Mouse (Mus musculus): ENCODE data around the gene Tkt. TPM values are rescaled to one million over a fixed set of nuclear protein-coding genes. Genes with fewer than 3 reads are reported as not detected.
A peak's percentile ranks its signal among the peaks of the same experiment; 100 is the strongest.
"Not testable (repeated sequence)": the region's sequence is repeated elsewhere in the genome, so short reads cannot be mapped to it uniquely, and the experiment has no call there.

The Tkt gene
- polyA plus RNA-seq, 1 experiment from 2014 or later = 270 TPM

- ATAC-seq (ENCODE audit: insufficient read depth, low FRiP score, low read depth) = no peak
- no peak overlapping the region for H3K4me3 ChIP-seq (replicated peaks)
- H3K9ac ChIP-seq = no peak overlapping the region
- no peak overlapping the region for H3K27ac ChIP-seq
- no peaks in the 10 kb centered on the region for H3K9me3 ChIP-seq
- H3K4me2 ChIP-seq = no peak overlapping the region
- 65% methylated on average over 7 of the region's 7 CpGs for WGBS
- peaks cover 33% of the 10 kb centered on the region for H3K36me3 ChIP-seq
- no peaks in the 10 kb centered on the region for H3K27me3 ChIP-seq (replicated peaks)
- H3K4me1 ChIP-seq = peaks cover 12% of the 10 kb centered on the region; the same call in 1 of the 2 replicates
Measured at GRCm38 (mm10) chr14:30575791-30576190, 27.6 kb downstream of the Tkt start.

DNA sequence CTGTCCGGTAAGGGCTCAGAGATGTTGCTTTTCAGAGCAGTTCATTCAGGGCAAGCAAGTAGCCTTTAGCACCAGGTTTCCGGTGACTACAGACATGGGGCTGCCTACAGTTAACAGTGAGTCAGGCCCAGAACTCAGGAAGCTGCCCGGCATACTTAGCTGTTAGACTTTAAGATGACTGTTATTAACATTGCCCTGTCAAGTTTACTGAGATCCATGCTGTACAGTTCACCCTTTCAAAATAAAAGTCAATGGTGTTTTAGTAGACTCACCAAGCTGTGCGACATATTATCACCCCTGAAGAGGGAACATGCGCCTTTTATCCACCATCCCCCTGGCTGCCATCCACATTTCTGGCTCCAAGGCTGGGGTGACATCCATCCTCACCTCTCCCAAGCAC, 28.1 kb downstream of the Tkt start:
- Histone ChIP-seq H3K4me3 (replicated peaks) (no peak overlapping the region), H3K9me3 (no peaks in the 10 kb centered on the region), H3K4me2 (no peak overlapping the region), H3K27me3 (replicated peaks) (no peaks in the 10 kb centered on the region), H3K36me3 (peaks cover 28% of the 10 kb centered on the region), H3K27ac (no peak overlapping the region), H3K9ac (no peak overlapping the region), H3K4me1 (peaks cover 12% of the 10 kb centered on the region; the same call in 1 of the 2 replicates)
- ATAC-seq (ENCODE audit: insufficient read depth, low FRiP score, low read depth) = no peak
- 33% methylated on average over 5 of the region's 5 CpGs for WGBS

DNA sequence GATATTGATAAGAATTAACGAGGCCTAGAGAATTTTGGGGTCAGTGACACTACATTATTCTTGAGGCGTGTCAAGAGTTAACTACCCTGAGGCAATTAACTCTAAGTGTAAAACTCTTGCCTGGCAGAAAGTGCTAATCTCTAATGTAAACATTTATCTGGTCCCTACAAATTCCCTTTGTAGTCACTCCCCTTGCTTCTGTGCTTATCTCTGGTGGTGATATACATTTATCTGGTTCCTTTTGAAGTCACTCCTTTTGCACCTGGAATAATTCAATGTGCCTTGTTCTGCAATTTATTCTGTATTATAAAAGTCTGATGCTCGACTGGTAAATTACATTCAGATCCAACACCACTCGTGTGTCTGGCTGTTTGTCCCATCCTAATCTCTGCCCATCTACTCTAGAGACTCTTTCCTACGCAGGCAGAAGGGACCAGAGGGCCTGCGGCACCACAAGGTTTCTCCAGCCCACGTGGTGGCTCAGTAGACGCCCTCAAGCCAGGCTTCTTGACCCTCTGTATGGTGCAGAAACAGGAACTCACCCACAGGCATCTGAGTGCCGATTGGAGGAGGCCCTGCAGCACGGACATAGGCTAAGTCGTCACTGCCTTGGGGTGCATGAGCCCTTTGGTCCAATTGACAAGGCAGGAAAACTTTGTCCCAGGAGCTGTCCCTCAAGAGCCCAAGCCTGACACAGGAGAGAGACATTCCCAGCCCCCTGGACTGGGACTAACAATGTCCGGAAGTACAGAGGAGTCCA, 29.3 kb downstream of the Tkt start:
- ATAC-seq (ENCODE audit: insufficient read depth, low FRiP score, low read depth) = 0 out of 2 replicates have a peak, but pooled peaks have one; percentile 57
- H3K4me1 ChIP-seq = peaks cover 12% of the 10 kb centered on the region; the same call in 1 of the 2 replicates
- H3K9me3 ChIP-seq; H3K27me3 ChIP-seq (replicated peaks); H3K4me3 ChIP-seq (replicated peaks); H3K9ac ChIP-seq; H3K4me2 ChIP-seq; H3K27ac ChIP-seq: not testable (repeated sequence)
- peaks cover 23% of the 10 kb centered on the region for H3K36me3 ChIP-seq
- WGBS = 24% methylated on average over 10 of the region's 12 CpGs

DNA sequence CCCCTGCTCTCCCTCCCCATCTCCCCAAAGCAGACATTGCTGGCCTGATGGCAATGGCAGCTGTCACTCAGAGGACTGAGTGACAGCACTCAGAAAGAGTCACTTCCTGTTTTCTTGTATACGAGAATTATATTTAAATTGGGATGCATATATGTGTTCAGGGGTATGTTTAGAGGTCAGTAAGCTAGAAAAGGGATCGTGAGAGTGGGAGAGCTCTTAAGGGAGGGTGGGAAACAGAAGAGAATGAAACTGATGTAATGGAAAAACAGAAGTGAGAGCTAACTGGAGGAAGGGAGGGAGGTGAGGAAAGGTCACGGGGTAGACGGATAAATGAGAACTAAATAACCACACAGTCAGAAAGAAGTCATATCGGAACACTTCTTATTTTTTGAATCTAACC, 31.0 kb downstream of the Tkt start:
- Histone ChIP-seq H3K27me3 (replicated peaks) (no peaks in the 10 kb centered on the region), H3K9ac (no peak overlapping the region), H3K36me3 (peaks cover 10% of the 10 kb centered on the region; the same call in 1 of the 2 replicates), H3K4me3 (replicated peaks) (no peak overlapping the region), H3K9me3 (no peaks in the 10 kb centered on the region), H3K4me1 (peaks cover 13% of the 10 kb centered on the region; the same call in 1 of the 2 replicates), H3K4me2 (no peak overlapping the region), H3K27ac (no peak overlapping the region)
- ATAC-seq (ENCODE audit: insufficient read depth, low FRiP score, low read depth) = no peak
- WGBS = 61% methylated on average over 5 of the region's 5 CpGs

DNA sequence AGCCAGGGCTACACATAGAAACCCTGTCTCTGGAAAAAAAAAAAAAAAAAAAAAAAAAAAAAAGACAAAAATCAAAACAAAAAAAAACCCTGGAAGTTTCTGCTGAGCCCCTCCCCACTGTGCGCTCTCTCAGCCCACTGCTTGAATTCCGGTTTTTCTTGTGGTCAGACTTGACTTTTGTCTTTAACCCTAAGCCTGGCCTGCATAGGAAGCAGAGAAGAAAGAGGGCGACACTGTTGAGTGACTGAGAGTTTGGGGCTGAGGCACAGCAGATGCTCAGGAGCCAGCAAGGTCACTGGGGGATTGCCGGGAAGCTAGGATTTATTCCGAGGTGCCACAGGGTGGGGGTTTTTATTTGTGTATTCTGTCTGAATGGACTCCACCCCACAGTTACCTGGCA, 31.7 kb downstream of the Tkt start:
- Histone ChIP-seq H3K4me3 (replicated peaks) (no peak overlapping the region), H3K9me3 (no peaks in the 10 kb centered on the region), H3K36me3 (peaks cover 6% of the 10 kb centered on the region; the same call in 1 of the 2 replicates), H3K4me2 (no peak overlapping the region), H3K27ac (no peak overlapping the region), H3K4me1 (peaks cover 20% of the 10 kb centered on the region), H3K27me3 (replicated peaks) (no peaks in the 10 kb centered on the region), H3K9ac (no peak overlapping the region)
- no peak for ATAC-seq (ENCODE audit: insufficient read depth, low FRiP score, low read depth)
- WGBS = 28% methylated on average over 5 of the region's 5 CpGs

GRCm38 (mm10) chr14:30581238-30581637, 33.1 kb downstream of the Tkt start:
- no peak for ATAC-seq (ENCODE audit: insufficient read depth, low FRiP score, low read depth)
- Histone ChIP-seq H3K4me3 (replicated peaks) (no peak overlapping the region), H3K27me3 (replicated peaks) (no peaks in the 10 kb centered on the region), H3K4me2 (no peak overlapping the region), H3K36me3 (no peaks in the 10 kb centered on the region), H3K9ac (no peak overlapping the region), H3K4me1 (peaks cover 18% of the 10 kb centered on the region), H3K27ac (no peak overlapping the region), H3K9me3 (no peaks in the 10 kb centered on the region)
- WGBS = 81% methylated on average over 1 of the region's 1 CpGs

DNA sequence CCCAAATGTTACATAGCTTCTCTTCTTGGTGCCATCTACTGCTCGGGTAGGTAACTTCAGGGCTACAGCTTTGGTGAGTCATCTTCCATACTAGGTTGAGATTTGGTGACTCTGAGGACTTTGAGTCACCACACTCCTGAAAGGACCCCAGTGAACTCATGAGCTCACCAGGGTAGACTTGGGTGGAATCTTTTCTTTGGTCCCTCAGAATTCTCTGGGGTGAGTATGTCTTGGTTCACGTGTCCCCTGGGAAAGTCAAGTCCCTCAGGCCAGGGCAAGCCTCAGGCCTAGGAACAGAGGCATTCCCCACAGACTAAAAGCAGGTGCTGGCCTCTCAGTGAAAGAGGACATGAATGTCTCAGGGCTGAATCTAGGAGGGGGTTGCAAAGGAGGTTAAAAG, 35.9 kb downstream of the Tkt start:
- ATAC-seq (ENCODE audit: insufficient read depth, low FRiP score, low read depth) = no peak

GRCm38 (mm10) chr14:30584497-30585251, 36.5 kb downstream of the Tkt start:
- H3K36me3 ChIP-seq = no peaks in the 10 kb centered on the region
- no peak overlapping the region for H3K4me2 ChIP-seq
- no peak overlapping the region for H3K4me3 ChIP-seq (replicated peaks)
- no peaks in the 10 kb centered on the region for H3K27me3 ChIP-seq (replicated peaks)
- no peak overlapping the region for H3K9ac ChIP-seq
- no peaks in the 10 kb centered on the region for H3K9me3 ChIP-seq
- no peak for ATAC-seq (ENCODE audit: insufficient read depth, low FRiP score, low read depth)
- H3K27ac ChIP-seq = no peak overlapping the region
- WGBS = 28% methylated on average over 19 of the region's 19 CpGs
- H3K4me1 ChIP-seq = peaks cover 15% of the 10 kb centered on the region

More for the DNA sequence above, 35.9 kb downstream of the Tkt start:
- Histone ChIP-seq H3K36me3 (no peaks in the 10 kb centered on the region), H3K4me1 (peaks cover 15% of the 10 kb centered on the region), H3K9me3 (no peaks in the 10 kb centered on the region), H3K27me3 (replicated peaks) (no peaks in the 10 kb centered on the region), H3K9ac (no peak overlapping the region), H3K4me2 (no peak overlapping the region), H3K4me3 (replicated peaks) (no peak overlapping the region), H3K27ac (no peak overlapping the region)
- WGBS = 58% methylated on average over 2 of the region's 2 CpGs

GRCm38 (mm10) chr14:30585323-30585722, 37.2 kb downstream of the Tkt start:
- no peaks in the 10 kb centered on the region for H3K9me3 ChIP-seq
- WGBS = 71% methylated on average over 5 of the region's 5 CpGs
- no peak for ATAC-seq (ENCODE audit: insufficient read depth, low FRiP score, low read depth)
- no peak overlapping the region for H3K4me2 ChIP-seq
- no peaks in the 10 kb centered on the region for H3K36me3 ChIP-seq
- no peak overlapping the region for H3K9ac ChIP-seq
- H3K27ac ChIP-seq = no peak overlapping the region
- H3K4me3 ChIP-seq (replicated peaks) = no peak overlapping the region
- H3K27me3 ChIP-seq (replicated peaks) = no peaks in the 10 kb centered on the region
- H3K4me1 ChIP-seq = peaks cover 12% of the 10 kb centered on the region

GRCm38 (mm10) chr14:30586780-30587461, 38.8 kb downstream of the Tkt start:
- 36% methylated on average over 7 of the region's 7 CpGs for WGBS
- no peak overlapping the region for H3K9ac ChIP-seq

GRCm38 (mm10) chr14:30590041-30590645, 42.0 kb downstream of the Tkt start:
- H3K27ac ChIP-seq = no peak overlapping the region
- H3K4me3 ChIP-seq (replicated peaks) = no peak overlapping the region
- no peak for ATAC-seq (ENCODE audit: insufficient read depth, low FRiP score, low read depth)
- H3K4me2 ChIP-seq = no peak overlapping the region
- H3K27me3 ChIP-seq (replicated peaks) = no peaks in the 10 kb centered on the region
- 73% methylated on average over 11 of the region's 11 CpGs for WGBS
- H3K36me3 ChIP-seq = no peaks in the 10 kb centered on the region
- peaks cover 30% of the 10 kb centered on the region for H3K4me1 ChIP-seq
- no peaks in the 10 kb centered on the region for H3K9me3 ChIP-seq
- no peak overlapping the region for H3K9ac ChIP-seq

More at GRCm38 (mm10) chr14:30586780-30587461, 38.8 kb downstream of the Tkt start:
- no peak for ATAC-seq (ENCODE audit: insufficient read depth, low FRiP score, low read depth)
- Histone ChIP-seq H3K36me3 (no peaks in the 10 kb centered on the region), H3K4me2 (no peak overlapping the region), H3K27me3 (replicated peaks) (no peaks in the 10 kb centered on the region), H3K4me1 (peaks cover 16% of the 10 kb centered on the region), H3K4me3 (replicated peaks) (no peak overlapping the region), H3K27ac (no peak overlapping the region), H3K9me3 (no peaks in the 10 kb centered on the region)

Measured in stomach, embryonic 15.5 days (tissue).